Mouse (Mus musculus): ENCODE data around the gene Ssty2. TPM values are rescaled to one million over a fixed set of nuclear protein-coding genes. Genes with fewer than 3 reads are reported as not detected.
"Not testable (repeated sequence)": the region's sequence is repeated elsewhere in the genome, so short reads cannot be mapped to it uniquely, and the experiment has no call there.

Ssty2 gene
- not detected in 2 replicates for polyA plus RNA-seq (2015; fragmentation: Nextera tagmentation; extraction: Ambion mirVana)

DNA sequence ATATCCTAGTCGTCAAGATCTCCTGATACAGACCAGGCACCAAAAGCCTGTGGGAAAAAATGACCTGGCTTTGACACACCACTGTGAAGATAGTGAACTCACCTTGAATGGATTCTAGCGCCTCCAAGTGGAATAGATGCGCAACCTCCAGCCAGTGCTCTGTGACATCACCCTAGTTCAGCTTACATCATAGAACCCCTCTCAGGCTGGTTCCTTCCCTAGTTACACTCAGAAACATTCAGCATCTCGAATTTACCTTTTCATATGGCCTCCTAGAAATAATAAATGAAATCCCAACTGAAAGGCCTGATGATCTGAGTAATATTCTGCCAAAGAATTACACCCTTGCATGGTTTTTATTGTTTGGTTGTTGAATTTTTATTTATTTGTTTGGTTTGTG is at the start of gene Ssty2:
Ssty2 (minus strand) TSS at position 101 of the 400 bp plus-strand sequence.
- not testable (repeated sequence) for H3K9me3 ChIP-seq (replicated peaks; ENCODE audit: low read length); ATAC-seq (replicated peaks; ENCODE audit: low FRiP score, low read depth); H3K27me3 ChIP-seq (ENCODE audit: insufficient read depth, low read length); DNase-seq (ENCODE audit: low spot score); H3K4me3 ChIP-seq (replicated peaks; ENCODE audit: low read depth, low read length); H3K9ac ChIP-seq (ENCODE audit: low read depth, low read length); H3K36me3 ChIP-seq (ENCODE audit: insufficient read depth, low read length); H3K27ac ChIP-seq; H3K4me2 ChIP-seq (ENCODE audit: low read length); H3K4me1 ChIP-seq (replicated peaks; ENCODE audit: insufficient read depth, low read length)
- no CpG with 5 or more reads among the region's 4 CpGs for WGBS

Measured in kidney, postnatal 0 days (tissue).